Mouse (Mus musculus) CD8-positive naive resting alpha-beta T cell, adult 2 months (primary cell): ENCODE measurements around the gene Sgsm3.

Experiments
- DNase-seq, 2 experiments: peaks; one replicate each; pipeline ENCODE4 v3.0.0; 2022; ENCODE audit warnings: low read depth in 2 of 2, low spot score in 2 of 2

The Sgsm3 gene

DNA sequence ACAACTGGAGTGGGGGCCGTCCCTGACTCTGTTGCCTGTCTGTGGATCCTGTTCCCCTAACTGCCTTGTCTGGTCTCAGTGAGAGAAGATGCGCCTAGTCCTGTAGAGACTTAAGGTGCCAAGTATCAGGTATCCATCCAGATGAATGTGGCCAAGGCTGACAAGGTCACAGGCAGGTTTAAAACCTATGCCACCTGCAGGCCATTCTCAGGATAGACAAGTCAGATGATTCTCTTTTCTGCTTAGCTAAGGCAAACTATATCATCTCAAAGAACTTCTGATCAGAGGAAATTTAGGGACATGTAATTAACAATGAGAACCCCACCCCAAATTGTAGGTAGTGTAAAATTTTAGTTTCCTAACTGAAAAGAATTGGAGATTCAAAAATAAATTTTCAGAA is 83.4 kb downstream of the Sgsm3 start:
- DNase-seq = no peak
